23 mouse cellular contexts compared by ENCODE assay signal in genomic region chr7:44964990-44965389, GRCm38 (mm10). TPM values are rescaled to one million over a fixed set of nuclear protein-coding genes. Genes with fewer than 3 reads are reported as not detected.
DNase-seq lines count a peak whose midpoint lies in the region; TF ChIP-seq lines count a peak whose summit lies in the region.
"Had no signal": no experiment of that assay in that cellular context is flagged by ENCODE, and none has a peak within 500 bp of the region (broad histone marks: within the 10 kb centered on the region; RNA-seq: fewer than 3 reads in every experiment).

No protein-coding gene starts in this region.

- 91% methylated on average over 13 of the region's 13 CpGs for WGBS in cerebellum, adult 2 months
- 96% methylated on average over 13 of the region's 13 CpGs for WGBS in olfactory bulb, adult 2 months

- no peak overlapping the region for H3K4me3 ChIP-seq in cerebellum, adult 2 months (replicated peaks; ENCODE audit: insufficient read depth, low read depth, low read length)
- H3K4me3 ChIP-seq in olfactory bulb, adult 2 months (ENCODE audit: insufficient read depth, low read depth, low read length): no peak overlapping the region
- H3K4me3 ChIP-seq: embryonic facial prominence, embryonic 10.5 days; embryonic facial prominence, embryonic 12.5 days; forebrain, embryonic 13.5 days; forebrain, embryonic 15.5 days had no signal

- H3K27ac ChIP-seq in cerebellum, adult 2 months (ENCODE audit: insufficient read depth, low read length): no peak overlapping the region
- no peak overlapping the region for H3K27ac ChIP-seq in olfactory bulb, adult 2 months (ENCODE audit: insufficient read depth, low read depth, low read length)
- H3K27ac ChIP-seq: embryonic facial prominence, embryonic 10.5 days; embryonic facial prominence, embryonic 12.5 days; forebrain, embryonic 13.5 days; forebrain, embryonic 15.5 days had no signal

- TF ChIP-seq POLR2A in cerebellum, adult 2 months (IDR thresholded peaks at IDR 0.05; ENCODE audit: borderline replicate concordance, insufficient read depth, low read length): no peak
- TF ChIP-seq POLR2A in olfactory bulb, adult 2 months (IDR thresholded peaks at IDR 0.05; ENCODE audit: insufficient read depth, low read depth, low read length): 0 out of 2 replicates have a peak, but pooled peaks have one; percentile 16

- no peaks in the 10 kb centered on the region for H3K27me3 ChIP-seq in cerebellum, adult 2 months (ENCODE audit: control insufficient read depth, insufficient read depth, low read length)
- H3K27me3 ChIP-seq: CH12.LX; embryonic facial prominence, embryonic 12.5 days; forebrain, embryonic 13.5 days; forebrain, embryonic 15.5 days; Patski had no signal

- DNase-seq in cerebellum, adult 11-12 months: peak; percentile 28
- no peak for DNase-seq in cerebellum, adult 11 months
- DNase-seq in cerebellum, adult 9-11 months: peak; percentile 25
- DNase-seq in cerebellum, adult 2 months: no peak
- peak; percentile 92 for DNase-seq in heart, adult 11 months
- no peak for DNase-seq in heart, adult 18-20 months
- DNase-seq: adrenal gland, adult 8-10 months; adrenal gland, postnatal 14 days; adrenal gland, postnatal 36 days; B cell, adult 2 months; forebrain, postnatal 0 days had no signal

- TF ChIP-seq CTCF in cerebellum, adult 2 months (IDR thresholded peaks at IDR 0.05; ENCODE audit: borderline replicate concordance, insufficient read depth, low read depth, low read length): no peak
- TF ChIP-seq CTCF in olfactory bulb, adult 2 months (IDR thresholded peaks at IDR 0.05; ENCODE audit: insufficient read depth, low read depth, low read length): no peak

- no peaks in the 10 kb centered on the region for H3K4me1 ChIP-seq in cerebellum, adult 2 months (ENCODE audit: control insufficient read depth, insufficient read depth, low read length)
- no peaks in the 10 kb centered on the region for H3K4me1 ChIP-seq in olfactory bulb, adult 2 months (ENCODE audit: control insufficient read depth, insufficient read depth, low read length)
- H3K4me1 ChIP-seq: embryonic facial prominence, embryonic 12.5 days; forebrain, embryonic 13.5 days had no signal

RNA-seq across cellular contexts. Expression of gene Cpt1c, which starts 9.7 kb away (rescaled TPM):
- 129 and 137 TPM in 2 replicates for polyA plus RNA-seq in cerebellum, adult 2 months (2012; rRNA removed)
- total RNA-seq in heart, adult 18-20 months (2021): 1 to 10 TPM; 1.8 to 2.0 TPM
- not detected in 2 replicates for polyA plus RNA-seq in olfactory bulb, adult 2 months (2012; ENCODE audit: insufficient read depth, insufficient read length, low replicate concordance, missing spikeins)

RNA-seq across cellular contexts. Expression of gene Prmt1, which starts 21.4 kb away (rescaled TPM):
- 225 and 227 TPM in 2 replicates for polyA plus RNA-seq in cerebellum, adult 2 months (2012; rRNA removed)
- total RNA-seq in heart, adult 18-20 months (2021): 100 to 1,000 TPM in 1 of 2 experiments, 10 to 100 TPM in 1; 90.3 to 110 TPM
- not detected in 2 replicates for polyA plus RNA-seq in olfactory bulb, adult 2 months (2012; ENCODE audit: insufficient read depth, insufficient read length, low replicate concordance, missing spikeins)

RNA-seq across cellular contexts. Expression of gene Tsks, which starts 22.0 kb away (rescaled TPM):
- 0.16 and 0.40 TPM in 2 replicates for polyA plus RNA-seq in cerebellum, adult 2 months (2012; rRNA removed)
- not detected for total RNA-seq in heart, adult 18-20 months (2021)
- polyA plus RNA-seq in olfactory bulb, adult 2 months (2012; ENCODE audit: insufficient read depth, insufficient read length, low replicate concordance, missing spikeins): not detected in 2 replicates
- total RNA-seq: adrenal gland, adult 18-20 months; adrenal gland, adult 8-10 months; adrenal gland, postnatal 14 days; adrenal gland, postnatal 36 days; CH12.LX; forebrain, postnatal 0 days; G1E had no signal
- polyA plus RNA-seq: activated CD4-positive, CD25-positive, alpha-beta regulatory T cell, adult 4 months; CD4-positive, CD25-positive, alpha-beta regulatory T cell, adult 4 months; embryonic facial prominence, embryonic 14.5 days; forebrain, embryonic 13.5 days; forebrain, embryonic 15.5 days had no signal

RNA-seq across cellular contexts. Expression of gene Irf3, which starts 32.5 kb away (rescaled TPM):
- 126 and 130 TPM in 2 replicates for polyA plus RNA-seq in cerebellum, adult 2 months (2012; rRNA removed)
- 10 to 100 TPM; 21.3 to 29.5 TPM for total RNA-seq in heart, adult 18-20 months (2021)
- not detected in 2 replicates for polyA plus RNA-seq in olfactory bulb, adult 2 months (2012; ENCODE audit: insufficient read depth, insufficient read length, low replicate concordance, missing spikeins)

RNA-seq across cellular contexts. Expression of gene Bcl2l12, which starts 33.5 kb away (rescaled TPM):
- 6.0 and 6.4 TPM in 2 replicates for polyA plus RNA-seq in cerebellum, adult 2 months (2012; rRNA removed)
- 1 to 10 TPM; 8.1 to 9.7 TPM for total RNA-seq in heart, adult 18-20 months (2021)
- polyA plus RNA-seq in olfactory bulb, adult 2 months (2012; ENCODE audit: insufficient read depth, insufficient read length, low replicate concordance, missing spikeins): not detected in 2 replicates

Comparison
In these comparisons a context has a peak if more than half of its experiments do, and no peak if none do; other contexts are left out.
1. DNase-seq: peak in cerebellum, adult 11-12 months (single experiment), cerebellum, adult 9-11 months (single experiment) and heart, adult 11 months (single experiment); none in cerebellum, adult 11 months (single experiment), cerebellum, adult 2 months (0 of 2) and heart, adult 18-20 months (0 of 2).
2. RNA of gene Cpt1c, which starts 9.7 kb away (polyA plus RNA-seq): 129 to 137 TPM in cerebellum, adult 2 months; not detected in olfactory bulb, adult 2 months; every median in the first group is over 100 times any median in the second.